Mouse (Mus musculus): ENCODE measurements around the gene Accs.
A peak's percentile ranks its signal among the peaks of the same experiment; 100 is the strongest.

The Accs gene

GRCm38 (mm10) chr2:93791516-93792499 is 57.9 kb downstream of the Accs start:
- peak; percentile 92 for DNase-seq

GRCm38 (mm10) chr2:93790798-93791345 is 58.9 kb downstream of the Accs start:
- peak; percentile 56 to 60 for DNase-seq

GRCm38 (mm10) chr2:93788557-93788956 is 61.2 kb downstream of the Accs start:
- no peak for DNase-seq

GRCm38 (mm10) chr2:93786175-93786574 is 63.6 kb downstream of the Accs start:
- peak; percentile 85 to 95 for DNase-seq

- DNase-seq, result no peak
Measured at GRCm38 (mm10) chr2:93785432-93785798, 64.3 kb downstream of the Accs start.

GRCm38 (mm10) chr2:93784721-93785431 is 64.9 kb downstream of the Accs start:
- DNase-seq, result peak; percentile 55 to 61

GRCm38 (mm10) chr2:93783926-93784539 is 65.7 kb downstream of the Accs start:
- DNase-seq, result peak in 1 of 2 experiments; percentile 50
